Mouse (Mus musculus) urinary bladder, adult 18-20 months (tissue): ENCODE data around the gene Aurkb.

Experiments used
- DNase-seq, 2 experiments: peaks; one replicate each; pipeline ENCODE4 v3.0.0; 2022; ENCODE audit warnings: low spot score in 2 of 2, mixed read lengths in 2 of 2

Aurkb gene

GRCm38 (mm10) chr11:69036486-69037230, 8.8 kb upstream of the Aurkb start:
- peak; percentile 82 for DNase-seq

- peak; percentile 66 to 71 for DNase-seq
These were observed 8.0 kb upstream of the Aurkb start for GRCm38 (mm10) chr11:69037231-69038061.

GRCm38 (mm10) chr11:69038173-69038572, 7.3 kb upstream of the Aurkb start:
- no peak for DNase-seq

- no peak for DNase-seq
These were observed 938 bp downstream of the Aurkb start for GRCm38 (mm10) chr11:69046395-69046774.

- DNase-seq = no peak
These were observed 2.1 kb downstream of the Aurkb start for GRCm38 (mm10) chr11:69047592-69047991.

GRCm38 (mm10) chr11:69048151-69048550, 2.7 kb downstream of the Aurkb start:
- no peak for DNase-seq

GRCm38 (mm10) chr11:69050748-69051147, 5.3 kb downstream of the Aurkb start:
- DNase-seq = no peak

GRCm38 (mm10) chr11:69051771-69052170, 6.3 kb downstream of the Aurkb start:
- no peak for DNase-seq

- DNase-seq = no peak
These were observed 7.5 kb downstream of the Aurkb start for GRCm38 (mm10) chr11:69052824-69053421.

- no peak for DNase-seq
These were observed 8.4 kb downstream of the Aurkb start for GRCm38 (mm10) chr11:69053848-69054247.

GRCm38 (mm10) chr11:69058265-69058664, 12.8 kb downstream of the Aurkb start:
- no peak for DNase-seq

- DNase-seq = no peak
These were observed 13.4 kb downstream of the Aurkb start for GRCm38 (mm10) chr11:69058729-69059356.

GRCm38 (mm10) chr11:69059357-69059974, 14.0 kb downstream of the Aurkb start, which contains the start of gene Borcs6:
Gene Borcs6 (plus strand): TSS chr11:69059717.
- peak; percentile 85 to 94 for DNase-seq

GRCm38 (mm10) chr11:69059975-69060411, 14.5 kb downstream of the Aurkb start:
- no peak for DNase-seq

- DNase-seq = peak in 1 of 2 experiments; percentile 57
These were observed 15.2 kb downstream of the Aurkb start for GRCm38 (mm10) chr11:69060448-69061254.

- no peak for DNase-seq
These were observed 15.9 kb downstream of the Aurkb start for GRCm38 (mm10) chr11:69061255-69061912.

- peak in 1 of 2 experiments; percentile 66 for DNase-seq
These were observed 16.8 kb downstream of the Aurkb start for GRCm38 (mm10) chr11:69062194-69062760.

- peak; percentile 94 to 97 for DNase-seq
These were observed 17.3 kb downstream of the Aurkb start for GRCm38 (mm10) chr11:69062761-69063224.

- DNase-seq = peak; percentile 68 to 78
These were observed 18.2 kb downstream of the Aurkb start for GRCm38 (mm10) chr11:69063413-69064201.
